Mouse (Mus musculus) kidney, embryonic 16.5 days (tissue): ENCODE results near the gene Cox6a1. TPM values are rescaled to one million over a fixed set of nuclear protein-coding genes. Genes with fewer than 3 reads are reported as not detected.

Source experiments
- ATAC-seq: fragments of 200-750 bp; cut with Nextera tagmentation; 2 replicates; pipeline ENCODE4 v1.8.0; 2017; ENCODE audit warnings: moderate TSS enrichment; ENCODE audit not compliant: low FRiP score, low TSS enrichment
- H3K27ac ChIP-seq: fragments of 300-500 bp; sonication (generic); 2 replicates; pipeline ENCODE4 v1.5.1; 2014; ENCODE audit warnings: low read length
- H3K27me3 ChIP-seq: fragments of 300-500 bp; sonication (generic); 2 replicates; pipeline ENCODE4 v1.6.1; 2014; ENCODE audit warnings: low read length, control low read depth, mixed read lengths; ENCODE audit not compliant: insufficient read depth
- H3K36me3 ChIP-seq: fragments of 300-500 bp; sonication (generic); 2 replicates; pipeline ENCODE4 v1.6.1; 2014; ENCODE audit warnings: low read length, control low read depth, mixed read lengths; ENCODE audit not compliant: insufficient read depth
- H3K4me1 ChIP-seq: fragments of 300-500 bp; sonication (generic); 2 replicates; pipeline ENCODE4 v1.6.1; 2014; ENCODE audit warnings: low read length, control low read depth, mixed read lengths; ENCODE audit not compliant: insufficient read depth
- H3K4me2 ChIP-seq: fragments of 300-500 bp; sonication (generic); replicated peaks from 2 replicates; pipeline ENCODE4 v1.6.1; 2014; ENCODE audit warnings: low read depth, low read length
- H3K4me3 ChIP-seq: fragments of 300-500 bp; sonication (generic); 2 replicates; pipeline ENCODE4 v1.5.1; 2014; ENCODE audit warnings: mild to moderate bottlenecking, low read length
- H3K9ac ChIP-seq: fragments of 300-500 bp; sonication (generic); replicated peaks from 2 replicates; pipeline ENCODE4 v1.6.1; 2014; ENCODE audit warnings: low read length
- H3K9me3 ChIP-seq: fragments of 300-500 bp; sonication (generic); 2 replicates; pipeline ENCODE4 v1.6.1; 2016; ENCODE audit warnings: low read length, control low read depth
- WGBS: fragments of 180-500 bp; shearing (Covaris S2); extraction: QIAGEN DNeasy Blood & Tissue Kit; methylation state at CpG from one replicate; pipeline ENCODE4 v1.1.7; 2014; 5-methylcytosine and 5-hydroxymethylcytosine counted together
- polyA plus RNA-seq: library from polyadenylated mRNA; unstranded; fragments of >200 nt; fragmentation: Nextera tagmentation; extraction: Ambion mirVana; gene quantifications from 2 replicates; pipeline ENCODE4 v1.2.1, GENCODE M21; 2015

The Cox6a1 gene
- polyA plus RNA-seq, 1 experiment from 2014 or later, result 1,046 TPM

- under 1% methylated on average over 52 of the region's 55 CpGs for WGBS
- peak; percentile 26; the same call in 1 of the 2 replicates for ATAC-seq
- H3K36me3 ChIP-seq, result peaks cover 31% of the 10 kb centered on the region
- H3K4me1 ChIP-seq, result peaks cover 25% of the 10 kb centered on the region
- peak overlapping the region; percentile 81 for H3K4me2 ChIP-seq
- no peaks in the 10 kb centered on the region for H3K9me3 ChIP-seq
- peak overlapping the region; percentile 96 for H3K9ac ChIP-seq
- peak overlapping the region; percentile 82 for H3K4me3 ChIP-seq
- peak overlapping the region; percentile 93 for H3K27ac ChIP-seq
- no peaks in the 10 kb centered on the region for H3K27me3 ChIP-seq
Measured at GRCm38 (mm10) chr5:115327610-115328548, 20.9 kb downstream of the Cox6a1 start.

GRCm38 (mm10) chr5:115326875-115327609 is 21.7 kb downstream of the Cox6a1 start, which contains the start of gene Srsf9:
Srsf9 (plus strand) TSS chr5:115327177.
- Histone ChIP-seq H3K27me3 (no peaks in the 10 kb centered on the region), H3K9ac (peak within 1 kb of the TSS; percentile 96), H3K4me2 (peak within 1 kb of the TSS; percentile 81), H3K4me3 (peak within 1 kb of the TSS; percentile 82), H3K36me3 (peaks cover 23% of the 10 kb centered on the region), H3K27ac (peak within 1 kb of the TSS; percentile 93), H3K4me1 (peaks cover 25% of the 10 kb centered on the region), H3K9me3 (no peaks in the 10 kb centered on the region)
- under 1% methylated on average over 81 of the region's 97 CpGs for WGBS
- ATAC-seq, result peak; percentile 95

- peaks cover 16% of the 10 kb centered on the region for H3K36me3 ChIP-seq
- peak; percentile 40; the same call in 1 of the 2 replicates for ATAC-seq
- no peaks in the 10 kb centered on the region for H3K27me3 ChIP-seq
- peak overlapping the region; percentile 82 for H3K4me3 ChIP-seq
- H3K4me1 ChIP-seq, result peaks cover 25% of the 10 kb centered on the region
- H3K27ac ChIP-seq, result peak overlapping the region; percentile 69
- WGBS, result 25% methylated on average over 11 of the region's 11 CpGs
- H3K9ac ChIP-seq, result peak overlapping the region; percentile 96
- H3K4me2 ChIP-seq, result peak overlapping the region; percentile 81
- H3K9me3 ChIP-seq, result no peaks in the 10 kb centered on the region
Measured at GRCm38 (mm10) chr5:115326256-115326831, 22.4 kb downstream of the Cox6a1 start.

- Histone ChIP-seq H3K9ac (peak overlapping the region; percentile 64), H3K27me3 (no peaks in the 10 kb centered on the region), H3K36me3 (no peaks in the 10 kb centered on the region), H3K4me3 (peak overlapping the region; percentile 49), H3K27ac (peak overlapping the region; percentile 91), H3K4me1 (peaks cover 32% of the 10 kb centered on the region), H3K4me2 (peak overlapping the region; percentile 82), H3K9me3 (no peaks in the 10 kb centered on the region)
- WGBS, result under 1% methylated on average over 22 of the region's 22 CpGs
- peak; percentile 86 for ATAC-seq
Measured at GRCm38 (mm10) chr5:115319004-115319940, 29.5 kb downstream of the Cox6a1 start.

DNA sequence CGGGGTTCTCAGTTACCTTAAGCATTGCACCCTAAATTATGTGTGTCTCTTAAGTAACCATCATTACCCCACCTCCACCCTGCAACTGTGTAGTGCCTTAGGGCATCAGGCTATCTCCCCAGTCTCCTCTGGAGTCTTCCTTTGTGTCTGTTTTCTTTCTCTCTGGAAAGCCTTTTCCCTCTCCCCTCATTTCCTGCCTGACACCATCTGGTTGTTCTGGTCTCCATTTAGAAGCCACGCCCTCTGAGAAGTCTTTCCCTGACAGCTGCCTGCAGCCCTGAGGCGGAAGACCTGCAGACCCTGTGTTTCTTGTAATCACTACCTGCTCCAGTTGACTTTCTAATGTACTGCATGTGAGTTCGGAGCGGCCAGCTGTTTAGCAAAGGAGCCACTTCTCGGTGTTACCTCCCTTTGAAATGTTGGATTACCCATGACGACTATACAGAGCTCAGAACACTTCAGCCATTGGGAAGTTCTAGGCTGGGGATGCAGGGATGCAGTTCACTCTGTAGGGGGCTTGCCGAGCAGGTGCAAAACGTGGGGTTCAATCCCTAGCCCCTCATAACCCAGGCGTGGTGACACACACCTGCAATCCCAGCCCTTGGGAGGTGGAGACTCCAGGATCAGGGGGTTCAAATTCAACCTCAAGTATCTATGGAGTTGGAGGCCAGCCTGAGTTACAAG is 31.0 kb downstream of the Cox6a1 start:
- Histone ChIP-seq H3K9me3 (no peaks in the 10 kb centered on the region), H3K4me1 (peaks cover 43% of the 10 kb centered on the region), H3K4me2 (peak overlapping the region; percentile 40), H3K27me3 (no peaks in the 10 kb centered on the region), H3K27ac (peak overlapping the region; percentile 18), H3K9ac (peak overlapping the region; percentile 53), H3K36me3 (no peaks in the 10 kb centered on the region), H3K4me3 (0 out of 2 replicates have a peak overlapping the region, but pooled peaks have one; percentile 12)
- 6% methylated on average over 10 of the region's 10 CpGs for WGBS
- peak; percentile 29; the same call in 1 of the 2 replicates for ATAC-seq

DNA sequence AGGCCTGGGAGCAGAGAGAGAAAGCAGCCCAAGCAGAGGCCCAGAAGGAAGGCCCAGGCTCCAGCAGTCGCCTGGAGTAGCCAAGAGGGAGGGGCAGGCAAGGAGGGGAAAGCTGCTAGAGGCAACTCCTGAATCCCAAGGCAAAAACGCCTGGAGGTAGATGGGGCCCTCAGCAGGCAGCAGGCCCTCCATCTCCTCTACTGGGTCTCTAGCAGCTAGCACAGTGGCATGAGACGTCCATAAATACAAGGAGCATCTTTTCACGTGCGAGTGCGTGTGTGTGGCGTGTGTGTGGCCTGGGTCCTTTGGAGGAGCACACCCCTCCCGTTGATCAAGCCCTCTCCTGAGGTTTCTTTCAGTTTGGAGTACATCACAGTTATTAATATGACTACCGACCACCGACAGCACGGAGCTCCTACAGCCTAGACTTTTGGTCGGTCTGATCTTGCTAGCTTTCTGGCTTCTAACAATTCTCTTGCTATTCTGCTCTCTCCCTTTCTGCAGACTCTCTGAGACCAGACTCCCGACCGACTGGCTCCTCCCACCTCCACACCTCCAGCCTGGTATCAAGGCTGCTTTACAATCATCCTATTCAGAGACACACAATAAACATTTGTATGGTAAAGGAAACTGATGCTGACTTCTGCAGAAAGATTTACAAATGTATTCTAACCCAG is 31.7 kb downstream of the Cox6a1 start:
- H3K4me3 ChIP-seq, result no peak overlapping the region
- no peaks in the 10 kb centered on the region for H3K27me3 ChIP-seq
- no peaks in the 10 kb centered on the region for H3K9me3 ChIP-seq
- peak overlapping the region; percentile 9 for H3K27ac ChIP-seq
- no peaks in the 10 kb centered on the region for H3K36me3 ChIP-seq
- H3K4me2 ChIP-seq, result peak overlapping the region; percentile 40
- peak overlapping the region; percentile 53 for H3K9ac ChIP-seq
- H3K4me1 ChIP-seq, result peaks cover 43% of the 10 kb centered on the region
- 12% methylated on average over 14 of the region's 14 CpGs for WGBS
- no peak for ATAC-seq

- no peak overlapping the region for H3K27ac ChIP-seq
Measured at GRCm38 (mm10) chr5:115313668-115313943, 35.2 kb downstream of the Cox6a1 start.

GRCm38 (mm10) chr5:115312816-115313667 is 35.7 kb downstream of the Cox6a1 start:
- peak; percentile 52 for ATAC-seq
- Histone ChIP-seq H3K4me1 (peaks cover 27% of the 10 kb centered on the region), H3K36me3 (no peaks in the 10 kb centered on the region), H3K4me3 (no peak overlapping the region), H3K27ac (no peak overlapping the region), H3K9ac (no peak overlapping the region), H3K9me3 (no peaks in the 10 kb centered on the region), H3K27me3 (no peaks in the 10 kb centered on the region), H3K4me2 (no peak overlapping the region)
- WGBS, result 53% methylated on average over 10 of the region's 10 CpGs

More at GRCm38 (mm10) chr5:115313668-115313943, 35.2 kb downstream of the Cox6a1 start:
- H3K27me3 ChIP-seq, result no peaks in the 10 kb centered on the region
- H3K36me3 ChIP-seq, result no peaks in the 10 kb centered on the region
- no peak overlapping the region for H3K9ac ChIP-seq
- H3K4me3 ChIP-seq, result no peak overlapping the region
- peaks cover 31% of the 10 kb centered on the region for H3K4me1 ChIP-seq
- H3K4me2 ChIP-seq, result no peak overlapping the region
- no peaks in the 10 kb centered on the region for H3K9me3 ChIP-seq
- ATAC-seq, result no peak
- WGBS, result 44% methylated on average over 5 of the region's 5 CpGs
